Mouse (Mus musculus) spleen, adult 2 months (tissue): Measurements from ENCODE around the gene Pla2g4e.

ENCODE experiments used
- CTCF ChIP-seq: fragments of 200-500 bp; IDR thresholded peaks from 2 replicates; pipeline ENCODE4 v1.5.1; 2011; ENCODE audit warnings: mild to moderate bottlenecking, inconsistent platforms; ENCODE audit not compliant: insufficient read depth, insufficient read length, insufficient replicate concordance; ENCODE audit errors: extremely low read depth
- POLR2A ChIP-seq: fragments of 200-500 bp; IDR thresholded peaks from 2 replicates; pipeline ENCODE4 v1.6.1; 2011; ENCODE audit warnings: low read depth, low read length, inconsistent platforms

DNA sequence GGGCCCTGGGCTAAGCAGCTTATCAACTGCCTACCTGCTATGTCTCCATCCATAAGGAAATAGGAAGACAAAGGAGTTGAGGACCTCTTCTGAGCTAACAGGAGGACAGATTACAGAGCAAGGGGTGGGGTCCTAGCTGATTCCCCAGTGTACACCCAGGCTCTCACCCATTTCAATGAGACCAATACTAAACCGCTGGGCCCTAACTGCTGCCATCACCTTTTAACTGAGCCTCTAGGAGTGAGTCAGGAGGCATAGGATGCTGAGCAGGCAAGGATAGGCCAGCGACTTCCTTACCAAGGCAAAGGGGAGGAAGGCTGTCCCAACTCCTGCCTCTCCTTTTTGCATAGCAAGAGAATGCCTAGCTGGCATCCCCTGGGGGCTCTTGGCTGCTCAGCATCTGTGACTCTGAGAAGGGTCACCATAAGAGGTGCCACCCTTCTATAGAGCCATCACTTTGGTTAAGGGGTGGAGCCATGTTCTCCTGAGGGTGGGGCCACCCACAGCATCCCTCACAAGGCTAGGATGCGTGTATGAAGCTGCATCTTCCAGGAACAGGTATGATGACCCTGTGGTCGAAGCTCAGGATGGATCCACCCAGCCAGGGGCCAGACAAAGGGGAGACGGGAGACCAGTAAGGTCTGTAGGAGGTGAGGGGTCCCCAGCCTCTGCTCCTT is 2.2 kb downstream of the Pla2g4e start:
- TF ChIP-seq CTCF (no peak), POLR2A (no peak)
